Mouse (Mus musculus): ENCODE results near the gene Ndufb2. TPM values are rescaled to one million over a fixed set of nuclear protein-coding genes. Genes with fewer than 3 reads are reported as not detected.

Ndufb2 gene
- total RNA-seq, 1 experiment from 2014 or later, result 22.7 TPM

- no peak for ATAC-seq (ENCODE audit: extremely low read depth, insufficient number of reproducible peaks, low FRiP score, poor library complexity, severe bottlenecking)
Observed at GRCm38 (mm10) chr6:39574555-39574869, 17.9 kb upstream of the Ndufb2 start.

DNA sequence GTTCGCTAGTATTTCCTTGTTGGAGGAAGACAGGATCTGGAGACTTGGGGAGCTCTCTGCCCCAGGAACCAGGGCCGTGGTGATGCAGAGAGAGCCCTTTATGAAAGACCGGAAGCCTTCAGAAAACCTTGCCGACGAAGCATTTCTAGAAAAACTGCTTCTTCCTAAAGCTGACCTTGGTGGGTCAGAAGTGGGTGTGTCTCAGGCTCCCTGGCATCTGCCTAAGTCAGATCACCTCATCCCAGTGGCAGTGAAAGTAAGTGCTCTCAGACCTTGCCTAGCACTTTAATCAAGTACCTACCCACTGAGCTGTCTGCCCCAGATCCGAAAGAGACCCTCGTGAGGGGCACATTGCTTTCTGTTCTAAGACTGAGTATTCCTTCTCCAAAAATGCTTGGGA, 17.4 kb upstream of the Ndufb2 start:
- ATAC-seq (ENCODE audit: extremely low read depth, insufficient number of reproducible peaks, low FRiP score, poor library complexity, severe bottlenecking), result no peak

GRCm38 (mm10) chr6:39579552-39579951, 12.8 kb upstream of the Ndufb2 start:
- no peak for ATAC-seq (ENCODE audit: extremely low read depth, insufficient number of reproducible peaks, low FRiP score, poor library complexity, severe bottlenecking)

DNA sequence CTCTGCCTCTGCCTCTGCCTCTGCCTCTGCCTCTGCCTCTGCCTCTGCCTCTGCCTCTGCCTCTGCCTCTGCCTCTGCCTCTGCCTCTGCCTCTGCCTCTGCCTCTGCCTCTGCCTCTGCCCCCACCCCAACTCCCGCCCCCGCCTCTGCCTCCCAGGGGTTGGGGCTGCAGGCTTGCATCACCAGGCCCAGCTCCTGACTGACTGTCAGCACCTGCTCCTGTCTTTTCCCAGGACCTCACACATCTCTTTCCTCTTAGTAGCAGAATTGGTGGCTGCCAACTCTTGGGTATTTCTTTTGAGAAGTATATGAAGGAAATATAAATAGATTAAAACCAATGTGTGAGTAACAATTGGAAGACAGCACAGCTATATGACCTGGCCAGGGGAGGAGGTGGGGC, 11.8 kb upstream of the Ndufb2 start:
- ATAC-seq (ENCODE audit: extremely low read depth, insufficient number of reproducible peaks, low FRiP score, poor library complexity, severe bottlenecking), result no peak

DNA sequence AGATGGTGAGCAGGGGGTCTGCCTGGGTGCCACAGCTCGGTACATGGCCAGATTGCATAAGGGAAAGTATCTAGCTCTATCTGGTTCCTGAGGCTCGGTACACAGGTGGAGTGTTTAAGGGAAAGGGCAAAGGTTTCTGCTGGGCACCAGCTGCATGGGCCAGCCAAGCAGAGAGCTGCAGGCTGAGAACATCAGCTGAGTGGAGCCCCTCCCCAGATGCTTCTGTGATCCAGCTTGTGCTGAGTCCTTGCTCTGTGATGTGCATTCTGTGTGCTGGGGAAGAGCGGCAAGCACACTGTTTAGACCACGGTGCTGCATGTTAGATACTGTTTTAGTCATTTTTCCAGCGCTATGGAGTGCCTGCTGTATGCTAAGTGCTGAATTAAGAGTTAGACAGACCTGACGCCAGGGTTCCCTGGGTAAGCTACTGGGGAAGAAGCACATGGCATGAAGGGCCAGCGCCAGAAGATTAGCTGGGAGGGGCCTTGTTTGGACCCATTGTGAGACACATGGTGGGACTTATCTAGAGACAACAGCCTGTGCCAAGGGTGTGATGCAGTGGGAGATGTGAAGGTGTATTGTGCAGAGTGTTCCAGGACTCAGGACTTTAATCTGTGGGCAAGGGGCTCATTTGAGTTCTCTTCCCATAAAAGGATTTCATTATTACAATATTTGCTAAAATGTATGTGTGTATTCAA, 11.1 kb upstream of the Ndufb2 start:
- ATAC-seq (ENCODE audit: extremely low read depth, insufficient number of reproducible peaks, low FRiP score, poor library complexity, severe bottlenecking), result no peak

GRCm38 (mm10) chr6:39585517-39585916, 6.9 kb upstream of the Ndufb2 start, which contains the start of gene Gm42420:
TSS of gene Gm42420 (plus strand) at chr6:39585753.
- no peak for ATAC-seq (ENCODE audit: extremely low read depth, insufficient number of reproducible peaks, low FRiP score, poor library complexity, severe bottlenecking)

DNA sequence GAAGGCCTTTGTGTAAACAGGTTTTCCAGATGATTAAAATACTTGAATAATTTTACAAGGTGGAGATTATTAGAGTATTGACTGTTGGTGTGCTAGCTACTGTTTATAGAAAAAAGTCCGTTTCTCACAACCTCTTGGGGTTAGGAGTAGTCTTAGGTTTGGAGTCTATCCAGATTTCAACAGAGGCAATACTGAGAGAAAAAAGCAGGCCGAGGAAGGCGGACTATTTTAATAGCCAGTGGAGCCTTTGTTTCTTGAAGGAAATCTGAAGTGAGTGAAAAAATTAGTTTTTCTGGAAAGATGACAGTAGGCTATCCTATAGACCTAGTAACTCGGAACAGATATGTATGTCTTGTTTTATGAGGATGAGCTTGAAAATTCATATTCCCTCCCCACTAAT, 893 bp upstream of the Ndufb2 start:
- no peak for ATAC-seq (ENCODE audit: extremely low read depth, insufficient number of reproducible peaks, low FRiP score, poor library complexity, severe bottlenecking)

DNA sequence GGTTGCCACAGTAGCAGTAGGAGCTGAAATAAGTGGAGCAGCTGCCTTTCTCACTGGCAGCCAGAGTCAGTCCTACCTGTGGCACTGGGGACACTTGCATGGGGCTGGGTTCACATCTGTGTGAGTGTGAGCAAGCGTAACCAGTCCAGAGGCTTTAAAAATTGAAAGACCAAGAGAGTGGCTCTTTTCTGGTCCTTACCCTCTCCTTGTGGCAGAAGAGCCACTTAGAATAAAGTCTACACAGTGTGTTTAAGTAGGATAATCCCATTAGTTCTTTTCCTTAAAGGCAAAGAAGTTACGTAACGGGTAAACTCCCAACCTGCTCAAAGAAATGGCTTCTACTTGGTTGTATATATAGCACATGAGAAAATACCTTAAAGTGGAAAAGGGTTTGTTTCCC, 8.5 kb downstream of the Ndufb2 start:
- no peak for ATAC-seq (ENCODE audit: extremely low read depth, insufficient number of reproducible peaks, low FRiP score, poor library complexity, severe bottlenecking)

- ATAC-seq (ENCODE audit: extremely low read depth, insufficient number of reproducible peaks, low FRiP score, poor library complexity, severe bottlenecking), result no peak
Observed at GRCm38 (mm10) chr6:39601828-39602227, 9.5 kb downstream of the Ndufb2 start.

- no peak for ATAC-seq (ENCODE audit: extremely low read depth, insufficient number of reproducible peaks, low FRiP score, poor library complexity, severe bottlenecking)
Observed at GRCm38 (mm10) chr6:39604565-39604964, 12.2 kb downstream of the Ndufb2 start.

GRCm38 (mm10) chr6:39606056-39606455, 13.7 kb downstream of the Ndufb2 start:
- no peak for ATAC-seq (ENCODE audit: extremely low read depth, insufficient number of reproducible peaks, low FRiP score, poor library complexity, severe bottlenecking)

GRCm38 (mm10) chr6:39606862-39607261, 14.5 kb downstream of the Ndufb2 start:
- peak; percentile 48; the same call in 1 of the 2 replicates for ATAC-seq (ENCODE audit: extremely low read depth, insufficient number of reproducible peaks, low FRiP score, poor library complexity, severe bottlenecking)

GRCm38 (mm10) chr6:39607365-39607764, 15.0 kb downstream of the Ndufb2 start:
- no peak for ATAC-seq (ENCODE audit: extremely low read depth, insufficient number of reproducible peaks, low FRiP score, poor library complexity, severe bottlenecking)

DNA sequence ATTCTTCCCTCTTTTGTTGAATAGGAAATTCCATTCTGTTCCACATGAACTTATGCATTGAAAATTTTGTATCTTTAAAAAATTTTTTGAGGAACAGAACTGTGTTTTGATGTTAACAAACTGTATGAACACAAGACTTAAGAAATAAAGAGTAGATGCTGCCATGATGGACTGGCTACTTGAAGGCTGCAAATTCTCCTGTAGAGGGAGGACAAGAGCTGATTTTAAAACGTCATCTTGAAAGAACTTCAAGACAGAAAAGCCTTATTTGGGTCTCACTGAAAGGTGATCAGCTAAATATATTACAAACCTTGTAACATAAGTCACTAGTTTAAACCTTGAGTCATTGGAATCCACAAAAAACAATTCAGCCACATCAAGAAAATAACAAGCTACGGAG, 17.8 kb downstream of the Ndufb2 start:
- ATAC-seq (ENCODE audit: extremely low read depth, insufficient number of reproducible peaks, low FRiP score, poor library complexity, severe bottlenecking), result no peak

DNA sequence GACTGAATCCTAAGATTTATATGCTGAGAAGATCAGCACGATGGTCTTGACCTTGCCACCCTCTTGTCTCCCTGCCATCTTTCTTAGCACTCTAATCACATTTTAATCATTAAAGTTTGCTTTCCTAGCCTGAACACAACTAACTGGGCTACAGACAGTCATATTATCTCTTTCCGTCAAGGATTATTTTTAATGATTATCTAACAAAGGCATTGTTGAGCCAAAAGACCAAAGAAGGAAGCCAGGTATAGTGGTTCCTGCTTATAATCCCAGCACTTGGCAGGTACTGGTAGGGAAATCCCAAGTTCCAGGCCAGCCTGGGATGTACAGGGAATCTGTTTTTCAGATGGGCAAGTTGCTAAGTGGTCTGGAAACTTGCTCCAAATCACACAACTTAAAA, 18.9 kb downstream of the Ndufb2 start:
- ATAC-seq (ENCODE audit: extremely low read depth, insufficient number of reproducible peaks, low FRiP score, poor library complexity, severe bottlenecking), result no peak

Other genes starting within 250 kb of the Ndufb2 start
- 28.6 and 29.4 TPM in 2 replicates for gene Slc37a3, start 214.9 kb upstream of the Ndufb2 start, total RNA-seq (2017)
- gene Rab19, start 211.4 kb upstream of the Ndufb2 start, total RNA-seq (2017), result 9.5 and 15.6 TPM in 2 replicates
- gene Mkrn1, start 172.1 kb upstream of the Ndufb2 start, total RNA-seq (2017), result 246 and 268 TPM in 2 replicates
- 0.12 and 1.4 TPM in 2 replicates for gene Dennd2a, start 34.7 kb upstream of the Ndufb2 start, total RNA-seq (2017)
- 13.6 and 13.8 TPM in 2 replicates for gene Adck2, start 18.7 kb upstream of the Ndufb2 start, total RNA-seq (2017)
- 0.81 TPM in 1 of 2 replicates, not detected in the other for gene Gm42420, start 6.8 kb upstream of the Ndufb2 start, total RNA-seq (2017)
- gene Braf, start 132.9 kb downstream of the Ndufb2 start, total RNA-seq (2017), result 49.6 and 50.4 TPM in 2 replicates
- gene Mrps33, start 218.4 kb downstream of the Ndufb2 start, total RNA-seq (2017), result 15.2 and 19.4 TPM in 2 replicates

Measured in neutrophil, adult 5-6 weeks (primary cell).